Mouse (Mus musculus): ENCODE data around the gene Mtrr. TPM values are rescaled to one million over a fixed set of nuclear protein-coding genes. Genes with fewer than 3 reads are reported as not detected.

Gene Mtrr
- 1 to 10 TPM; 1.8 to 5.0 TPM for polyA plus RNA-seq (2012; fragmentation: generic; extraction: Trizol)

GRCm38 (mm10) chr13:68581747-68582516, at the start of gene Mtrr, which contains the start of gene Fastkd3:
Gene Mtrr, minus strand, starts transcription at chr13:68582149.
Gene Fastkd3, plus strand, starts transcription at chr13:68582234.

DNA sequence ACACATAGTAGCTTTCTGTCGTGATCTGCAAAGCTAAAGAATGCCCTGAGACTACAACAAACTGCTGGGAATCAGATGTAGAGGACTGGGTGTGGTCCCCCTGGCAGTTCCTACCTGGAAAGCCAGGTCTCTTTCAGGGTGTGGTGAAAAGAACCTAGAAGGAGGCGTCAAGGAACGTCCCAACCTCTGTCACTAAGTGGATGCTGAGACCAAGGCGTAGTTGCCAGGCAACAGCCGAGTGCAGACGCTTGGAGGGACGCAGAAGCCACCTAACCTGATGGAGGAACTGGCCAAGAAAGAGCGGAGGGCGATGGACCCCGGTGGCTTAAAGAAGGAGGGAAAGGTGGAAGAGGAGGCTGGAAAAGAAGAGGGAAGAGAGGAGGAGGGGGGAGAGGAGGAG, 15.2 kb upstream of the Mtrr start, which contains the start of gene 1700001L19Rik:
TSS of gene 1700001L19Rik (plus strand) at position 223 of the 400 bp plus-strand sequence.

Other genes starting within 250 kb of the Mtrr start
- 1 to 10 TPM; 4.6 to 5.5 TPM for gene Fastkd3, start 85 bp upstream of the Mtrr start, polyA plus RNA-seq (2012; fragmentation: generic; extraction: Trizol)
- not detected for gene 1700001L19Rik, start 15.3 kb upstream of the Mtrr start, polyA plus RNA-seq (2012; fragmentation: generic; extraction: Trizol)

All from C3H10T1/2 (cell line).